Mouse (Mus musculus): Measurements from ENCODE around the gene Atrip. TPM values are rescaled to one million over a fixed set of nuclear protein-coding genes. Genes with fewer than 3 reads are reported as not detected.

The Atrip gene
- polyA plus RNA-seq, 1 experiment from 2014 or later: 36.0 TPM

GRCm38 (mm10) chr9:109101933-109102445, 28.1 kb upstream of the Atrip start:
- Histone ChIP-seq H3K36me3 (ENCODE audit: control insufficient read depth, insufficient read depth) (peaks cover 20% of the 10 kb centered on the region), H3K27me3 (replicated peaks; ENCODE audit: control insufficient read depth, insufficient read depth, low read length) (no peaks in the 10 kb centered on the region), H3K4me2 (ENCODE audit: low read length) (no peak overlapping the region), H3K9me3 (ENCODE audit: control insufficient read depth, low read length) (no peaks in the 10 kb centered on the region), H3K9ac (replicated peaks; ENCODE audit: low read depth, low read length) (no peak overlapping the region), H3K4me3 (replicated peaks; ENCODE audit: low read length) (no peak overlapping the region), H3K27ac (ENCODE audit: low read length) (no peak overlapping the region), H3K4me1 (replicated peaks; ENCODE audit: control insufficient read depth, insufficient read depth, low read length) (peaks cover 30% of the 10 kb centered on the region)
- no peak for ATAC-seq
- WGBS: 95% methylated on average over 5 of the region's 5 CpGs

GRCm38 (mm10) chr9:109100307-109100928, 26.5 kb upstream of the Atrip start:
- Histone ChIP-seq H3K27ac (ENCODE audit: low read length) (no peak overlapping the region), H3K4me3 (replicated peaks; ENCODE audit: low read length) (no peak overlapping the region), H3K4me2 (ENCODE audit: low read length) (no peak overlapping the region), H3K9me3 (ENCODE audit: control insufficient read depth, low read length) (no peaks in the 10 kb centered on the region), H3K36me3 (ENCODE audit: control insufficient read depth, insufficient read depth) (peaks cover 9% of the 10 kb centered on the region), H3K27me3 (replicated peaks; ENCODE audit: control insufficient read depth, insufficient read depth, low read length) (no peaks in the 10 kb centered on the region), H3K9ac (replicated peaks; ENCODE audit: low read depth, low read length) (no peak overlapping the region), H3K4me1 (replicated peaks; ENCODE audit: control insufficient read depth, insufficient read depth, low read length) (peaks cover 36% of the 10 kb centered on the region)
- 90% methylated on average over 20 of the region's 20 CpGs for WGBS
- no peak for ATAC-seq

- peak overlapping the region; percentile 70; the same call in 1 of the 2 replicates for H3K4me3 ChIP-seq (replicated peaks; ENCODE audit: low read length)
- 49% methylated on average over 6 of the region's 6 CpGs for WGBS
- H3K36me3 ChIP-seq (ENCODE audit: control insufficient read depth, insufficient read depth): peaks cover 9% of the 10 kb centered on the region
These were observed 25.0 kb upstream of the Atrip start for GRCm38 (mm10) chr9:109098969-109099368.

GRCm38 (mm10) chr9:109098366-109098765, 24.4 kb upstream of the Atrip start:
- Histone ChIP-seq H3K27ac (ENCODE audit: low read length) (peak overlapping the region; percentile 100), H3K4me2 (ENCODE audit: low read length) (peak overlapping the region; percentile 95), H3K9ac (replicated peaks; ENCODE audit: low read depth, low read length) (peak overlapping the region; percentile 34), H3K4me1 (replicated peaks; ENCODE audit: control insufficient read depth, insufficient read depth, low read length) (peaks cover 44% of the 10 kb centered on the region), H3K4me3 (replicated peaks; ENCODE audit: low read length) (peak overlapping the region; percentile 70), H3K36me3 (ENCODE audit: control insufficient read depth, insufficient read depth) (peaks cover 9% of the 10 kb centered on the region), H3K9me3 (ENCODE audit: control insufficient read depth, low read length) (no peaks in the 10 kb centered on the region), H3K27me3 (replicated peaks; ENCODE audit: control insufficient read depth, insufficient read depth, low read length) (no peaks in the 10 kb centered on the region)
- no peak for ATAC-seq
- 82% methylated on average over 8 of the region's 8 CpGs for WGBS

More at GRCm38 (mm10) chr9:109098969-109099368, 25.0 kb upstream of the Atrip start:
- H3K9me3 ChIP-seq (ENCODE audit: control insufficient read depth, low read length): no peaks in the 10 kb centered on the region
- peaks cover 41% of the 10 kb centered on the region for H3K4me1 ChIP-seq (replicated peaks; ENCODE audit: control insufficient read depth, insufficient read depth, low read length)
- no peaks in the 10 kb centered on the region for H3K27me3 ChIP-seq (replicated peaks; ENCODE audit: control insufficient read depth, insufficient read depth, low read length)
- ATAC-seq: no peak
- H3K4me2 ChIP-seq (ENCODE audit: low read length): peak overlapping the region; percentile 95
- H3K9ac ChIP-seq (replicated peaks; ENCODE audit: low read depth, low read length): no peak overlapping the region; the same call in 1 of the 2 replicates
- H3K27ac ChIP-seq (ENCODE audit: low read length): peak overlapping the region; percentile 100

- Histone ChIP-seq H3K36me3 (ENCODE audit: control insufficient read depth, insufficient read depth) (peaks cover 9% of the 10 kb centered on the region), H3K4me1 (replicated peaks; ENCODE audit: control insufficient read depth, insufficient read depth, low read length) (peaks cover 46% of the 10 kb centered on the region), H3K9ac (replicated peaks; ENCODE audit: low read depth, low read length) (peak overlapping the region; percentile 34), H3K27me3 (replicated peaks; ENCODE audit: control insufficient read depth, insufficient read depth, low read length) (no peaks in the 10 kb centered on the region), H3K27ac (ENCODE audit: low read length) (peak overlapping the region; percentile 100), H3K9me3 (ENCODE audit: control insufficient read depth, low read length) (no peaks in the 10 kb centered on the region), H3K4me3 (replicated peaks; ENCODE audit: low read length) (peak overlapping the region; percentile 70), H3K4me2 (ENCODE audit: low read length) (peak overlapping the region; percentile 95)
- WGBS: 39% methylated on average over 5 of the region's 5 CpGs
- peak; percentile 14 for ATAC-seq
These were observed 23.9 kb upstream of the Atrip start for GRCm38 (mm10) chr9:109097831-109098230.

GRCm38 (mm10) chr9:109097291-109097690, 23.4 kb upstream of the Atrip start:
- no peaks in the 10 kb centered on the region for H3K9me3 ChIP-seq (ENCODE audit: control insufficient read depth, low read length)
- peaks cover 46% of the 10 kb centered on the region for H3K4me1 ChIP-seq (replicated peaks; ENCODE audit: control insufficient read depth, insufficient read depth, low read length)
- WGBS: 4% methylated on average over 6 of the region's 6 CpGs
- H3K4me3 ChIP-seq (replicated peaks; ENCODE audit: low read length): peak overlapping the region; percentile 70
- no peak for ATAC-seq
- H3K27me3 ChIP-seq (replicated peaks; ENCODE audit: control insufficient read depth, insufficient read depth, low read length): no peaks in the 10 kb centered on the region
- H3K36me3 ChIP-seq (ENCODE audit: control insufficient read depth, insufficient read depth): peaks cover 6% of the 10 kb centered on the region
- H3K9ac ChIP-seq (replicated peaks; ENCODE audit: low read depth, low read length): peak overlapping the region; percentile 93
- peak overlapping the region; percentile 100 for H3K27ac ChIP-seq (ENCODE audit: low read length)
- H3K4me2 ChIP-seq (ENCODE audit: low read length): peak overlapping the region; percentile 95

- Histone ChIP-seq H3K4me3 (replicated peaks; ENCODE audit: low read length) (peak overlapping the region; percentile 70), H3K36me3 (ENCODE audit: control insufficient read depth, insufficient read depth) (0 out of 2 replicates have a peak, but pooled peaks cover 2% of the 10 kb centered on the region), H3K4me1 (replicated peaks; ENCODE audit: control insufficient read depth, insufficient read depth, low read length) (peaks cover 46% of the 10 kb centered on the region), H3K9me3 (ENCODE audit: control insufficient read depth, low read length) (no peaks in the 10 kb centered on the region), H3K27me3 (replicated peaks; ENCODE audit: control insufficient read depth, insufficient read depth, low read length) (no peaks in the 10 kb centered on the region), H3K9ac (replicated peaks; ENCODE audit: low read depth, low read length) (peak overlapping the region; percentile 93), H3K27ac (ENCODE audit: low read length) (peak overlapping the region; percentile 100), H3K4me2 (ENCODE audit: low read length) (peak overlapping the region; percentile 95)
- no peak for ATAC-seq
- 9% methylated on average over 6 of the region's 6 CpGs for WGBS
These were observed 22.9 kb upstream of the Atrip start for GRCm38 (mm10) chr9:109096856-109097255.

- WGBS: 1% methylated on average over 9 of the region's 9 CpGs
- no peaks in the 10 kb centered on the region for H3K27me3 ChIP-seq (replicated peaks; ENCODE audit: control insufficient read depth, insufficient read depth, low read length)
- H3K36me3 ChIP-seq (ENCODE audit: control insufficient read depth, insufficient read depth): 0 out of 2 replicates have a peak, but pooled peaks cover 2% of the 10 kb centered on the region
- H3K4me3 ChIP-seq (replicated peaks; ENCODE audit: low read length): peak overlapping the region; percentile 70
- H3K27ac ChIP-seq (ENCODE audit: low read length): peak overlapping the region; percentile 100
- peak; percentile 21 for ATAC-seq
- H3K4me1 ChIP-seq (replicated peaks; ENCODE audit: control insufficient read depth, insufficient read depth, low read length): peaks cover 46% of the 10 kb centered on the region
- H3K4me2 ChIP-seq (ENCODE audit: low read length): peak overlapping the region; percentile 95
- no peaks in the 10 kb centered on the region for H3K9me3 ChIP-seq (ENCODE audit: control insufficient read depth, low read length)
- H3K9ac ChIP-seq (replicated peaks; ENCODE audit: low read depth, low read length): peak overlapping the region; percentile 93
These were observed 22.3 kb upstream of the Atrip start for GRCm38 (mm10) chr9:109096251-109096661.

GRCm38 (mm10) chr9:109095137-109095982, 21.4 kb upstream of the Atrip start, which contains the start of gene Plxnb1:
Gene Plxnb1, plus strand, starts transcription at chr9:109095389.
- H3K36me3 ChIP-seq (ENCODE audit: control insufficient read depth, insufficient read depth): 0 out of 2 replicates have a peak, but pooled peaks cover 2% of the 10 kb centered on the region
- ATAC-seq: peak; percentile 78

More at GRCm38 (mm10) chr9:109095137-109095982, 21.4 kb upstream of the Atrip start, which contains the start of gene Plxnb1:
- H3K27me3 ChIP-seq (replicated peaks; ENCODE audit: control insufficient read depth, insufficient read depth, low read length): no peaks in the 10 kb centered on the region
- H3K9me3 ChIP-seq (ENCODE audit: control insufficient read depth, low read length): no peaks in the 10 kb centered on the region
- H3K9ac ChIP-seq (replicated peaks; ENCODE audit: low read depth, low read length): peak within 1 kb of the TSS; percentile 93
- H3K27ac ChIP-seq (ENCODE audit: low read length): peak within 1 kb of the TSS; percentile 100
- 0% methylated on average over 88 of the region's 102 CpGs for WGBS
- H3K4me1 ChIP-seq (replicated peaks; ENCODE audit: control insufficient read depth, insufficient read depth, low read length): peaks cover 46% of the 10 kb centered on the region
- peak within 1 kb of the TSS; percentile 95 for H3K4me2 ChIP-seq (ENCODE audit: low read length)
- H3K4me3 ChIP-seq (replicated peaks; ENCODE audit: low read length): peak within 1 kb of the TSS; percentile 70

Data from forebrain, embryonic 16.5 days (tissue).